Mouse (Mus musculus): Measurements from ENCODE around the gene Mnd1. TPM values are rescaled to one million over a fixed set of nuclear protein-coding genes. Genes with fewer than 3 reads are reported as not detected.
A peak's percentile ranks its signal among the peaks of the same experiment; 100 is the strongest.

The Mnd1 gene
- total RNA-seq, 2 experiments from 2014 or later: 2.9 to 3.1 TPM

DNA sequence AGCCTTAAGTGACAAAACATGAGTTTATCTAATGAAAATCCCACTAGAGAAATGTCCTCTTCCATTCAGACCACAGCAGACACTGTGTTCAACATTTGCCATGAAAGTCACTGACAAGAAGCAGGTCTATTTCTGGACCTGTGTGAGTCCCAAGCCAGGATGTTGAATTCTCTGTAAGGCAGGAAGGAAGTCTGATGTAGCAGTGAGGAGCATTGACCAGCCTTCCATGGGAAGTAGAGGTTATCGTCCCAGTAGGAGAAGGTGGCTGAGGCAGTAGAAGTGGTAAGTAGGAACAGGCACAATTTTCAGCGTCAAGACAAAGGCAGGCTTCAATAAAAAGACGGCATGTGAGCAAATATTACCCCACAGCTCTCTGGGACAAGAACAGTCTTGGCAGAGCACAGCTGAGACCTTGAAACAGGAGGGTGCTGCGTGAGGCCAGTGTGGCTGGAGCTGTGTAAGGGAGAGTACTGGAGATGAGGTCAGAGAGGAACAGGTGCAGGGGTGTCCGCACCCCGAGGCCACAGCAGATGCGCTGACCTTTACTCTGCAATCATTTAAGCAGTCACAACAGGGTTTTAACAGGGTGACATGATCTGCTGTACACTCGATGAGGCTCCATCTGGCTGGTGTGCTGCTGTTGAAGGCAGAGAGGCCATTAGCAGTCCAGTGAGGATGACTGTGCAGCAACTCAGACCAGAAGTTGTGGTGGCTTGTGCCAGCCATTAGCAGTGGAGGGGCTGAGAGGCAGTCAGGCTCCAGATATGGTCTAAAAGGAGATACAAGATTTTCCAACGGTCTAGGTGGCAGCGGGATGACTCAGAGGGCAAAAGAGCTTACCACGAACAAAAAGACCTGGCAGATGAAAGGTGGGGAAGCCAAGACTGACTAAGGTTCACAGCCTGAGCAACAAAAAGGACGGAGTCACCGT, 93.8 kb downstream of the Mnd1 start:
- no peak for DNase-seq
- intact Hi-C loops (cut with DNase I): no loop called here

DNA sequence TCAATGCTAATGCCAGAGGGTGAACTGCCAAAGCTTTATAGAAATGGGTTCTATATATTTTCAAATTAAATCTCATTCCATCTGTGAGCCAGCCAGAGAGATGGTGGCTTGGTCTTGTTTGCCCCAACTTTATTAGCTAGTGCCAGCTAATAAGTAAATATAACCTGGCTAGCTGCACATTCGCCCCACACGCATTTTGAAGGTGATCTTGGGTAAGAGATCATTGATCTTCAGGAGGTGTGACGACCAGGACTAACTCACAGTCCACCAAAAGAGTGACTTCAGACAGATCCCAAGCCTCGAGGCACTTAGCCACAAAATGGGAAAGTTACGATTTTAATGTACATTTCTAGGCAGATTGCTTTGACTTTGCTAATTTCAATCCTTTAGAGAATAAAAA, 94.6 kb downstream of the Mnd1 start:
- no peak for DNase-seq
- intact Hi-C loops (cut with DNase I): no loop called here

DNA sequence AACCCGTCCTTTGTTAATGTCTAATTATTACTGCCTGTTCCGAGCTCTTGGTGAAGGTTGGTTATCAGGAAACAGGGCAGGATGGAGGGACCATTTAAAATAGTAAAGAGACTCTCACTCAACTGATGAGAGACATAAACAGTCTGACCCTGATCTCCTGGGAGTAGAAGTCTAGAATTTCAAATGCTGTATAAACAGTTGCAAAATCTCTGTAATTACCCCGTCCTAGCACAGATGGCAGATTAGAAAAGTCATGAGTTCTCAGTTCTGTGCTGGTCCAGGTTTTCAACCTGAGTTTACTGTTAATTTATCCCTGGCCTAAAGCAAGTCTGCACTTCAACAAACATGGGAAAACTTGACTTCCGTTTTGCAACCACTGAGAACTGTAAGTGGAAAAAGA, 95.5 kb downstream of the Mnd1 start:
- no peak for DNase-seq

DNA sequence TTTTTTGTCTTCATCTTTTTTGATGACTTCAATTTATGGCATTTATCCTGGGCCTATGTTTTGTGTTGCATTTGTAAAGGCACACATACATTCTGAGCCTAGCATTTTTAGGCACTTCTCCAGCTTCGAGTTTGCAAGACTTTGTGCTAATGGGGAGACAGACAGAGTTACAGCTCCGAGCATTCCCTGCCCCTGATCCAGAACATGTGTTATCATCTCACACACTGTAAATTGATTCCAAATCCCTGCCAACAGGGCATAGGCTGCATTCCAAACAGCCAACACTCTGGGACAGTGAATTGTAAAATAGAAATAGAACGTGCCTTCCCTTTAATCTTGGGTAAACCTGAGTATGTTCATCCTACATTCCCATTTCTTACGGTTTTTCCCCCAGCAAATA, 95.9 kb downstream of the Mnd1 start:
- DNase-seq: no peak
- intact Hi-C loops (cut with DNase I): no loop called here

More for the DNA sequence above, 95.5 kb downstream of the Mnd1 start:
- intact Hi-C loops (cut with DNase I): no loop called here

DNA sequence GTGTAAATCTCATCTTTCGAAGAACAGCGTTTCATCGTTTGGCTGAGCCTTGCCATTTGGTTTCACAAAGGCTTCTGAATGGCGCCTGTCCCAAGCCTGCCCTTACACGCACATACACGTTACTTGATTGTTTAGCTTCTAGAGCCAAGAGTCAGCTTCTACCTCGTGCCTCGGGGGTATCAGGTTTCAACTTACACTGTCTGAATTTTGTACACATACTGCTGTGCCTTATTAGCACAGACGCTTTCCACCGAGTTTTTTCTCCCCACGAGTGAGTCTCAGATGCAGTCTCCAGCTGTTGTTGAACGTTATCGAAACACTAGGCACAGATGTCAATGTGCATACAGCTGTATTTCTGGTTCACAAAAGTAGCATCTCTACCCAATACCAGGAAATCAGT, 96.3 kb downstream of the Mnd1 start:
- DNase-seq: no peak
- intact Hi-C loops (cut with DNase I): no loop called here

DNA sequence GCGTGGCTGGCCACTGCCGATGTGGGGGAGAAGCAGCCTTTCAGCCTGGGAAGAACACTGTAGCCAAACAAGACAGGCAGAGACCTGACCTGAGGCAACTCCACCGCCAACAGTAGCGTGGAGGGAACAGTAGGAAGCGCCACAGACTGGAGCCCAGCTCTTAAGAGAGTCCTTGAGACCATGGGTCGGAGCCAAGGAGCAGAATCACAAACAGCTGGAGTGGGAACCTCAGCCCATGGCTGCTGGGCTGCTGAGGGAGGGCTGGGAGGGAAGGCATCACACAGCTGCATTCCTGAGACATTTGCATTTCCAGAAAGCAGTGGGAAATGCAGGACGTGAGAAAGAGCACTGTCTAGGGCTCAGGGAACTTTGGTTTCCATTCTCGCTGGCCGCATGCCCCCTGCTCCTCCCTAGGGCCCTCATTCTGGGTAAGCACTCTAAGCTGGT, 106.8 kb downstream of the Mnd1 start:
- peak; percentile 36 to 45 for DNase-seq
- intact Hi-C loops (cut with DNase I): no loop called here

DNA sequence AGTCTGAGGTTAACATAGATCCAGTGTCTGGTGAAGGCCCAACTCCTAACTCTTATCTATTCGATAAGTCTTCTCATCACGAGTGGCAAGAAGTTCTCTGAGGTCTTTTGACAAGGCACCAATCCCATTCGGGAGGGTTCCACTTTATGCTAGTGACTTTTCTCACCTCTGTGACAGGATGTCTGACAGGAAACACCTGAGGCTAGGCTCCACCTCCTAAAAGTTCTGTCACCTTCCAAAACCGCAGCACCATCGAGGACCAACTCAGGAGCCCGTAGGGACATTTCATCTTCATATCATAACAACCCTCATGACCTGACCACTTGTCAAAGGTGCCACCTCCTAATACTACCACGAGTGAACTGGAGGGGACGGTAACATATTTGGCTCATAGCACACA, 109.4 kb downstream of the Mnd1 start:
- intact Hi-C loops (cut with DNase I): no loop called here
- no peak for DNase-seq

DNA sequence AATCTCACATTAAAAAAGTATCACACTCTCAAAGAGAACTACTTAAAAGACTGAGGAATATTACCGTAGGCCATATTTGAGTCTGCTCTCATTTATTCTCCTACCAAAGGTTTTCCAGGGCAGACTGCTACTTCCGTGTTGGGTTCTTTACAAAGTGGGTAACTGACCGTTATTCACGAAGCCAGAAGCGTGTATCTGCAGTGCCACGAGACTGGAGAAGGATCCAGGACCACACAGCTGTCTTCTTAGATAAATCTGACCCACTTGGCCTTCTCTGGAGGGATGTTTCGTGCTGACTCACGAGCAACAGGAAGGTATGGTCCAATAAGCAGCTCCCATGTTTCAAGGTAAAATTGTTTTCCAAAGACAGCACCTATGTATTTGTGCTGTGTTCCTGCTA, 113.8 kb downstream of the Mnd1 start:
- intact Hi-C loops (cut with DNase I): loop anchor here (2.0 to 5.0 kb wide), 2 partner anchors 81 to 199 kb away; partner anchors contain the start of gene Tlr2
- DNase-seq: no peak

DNA sequence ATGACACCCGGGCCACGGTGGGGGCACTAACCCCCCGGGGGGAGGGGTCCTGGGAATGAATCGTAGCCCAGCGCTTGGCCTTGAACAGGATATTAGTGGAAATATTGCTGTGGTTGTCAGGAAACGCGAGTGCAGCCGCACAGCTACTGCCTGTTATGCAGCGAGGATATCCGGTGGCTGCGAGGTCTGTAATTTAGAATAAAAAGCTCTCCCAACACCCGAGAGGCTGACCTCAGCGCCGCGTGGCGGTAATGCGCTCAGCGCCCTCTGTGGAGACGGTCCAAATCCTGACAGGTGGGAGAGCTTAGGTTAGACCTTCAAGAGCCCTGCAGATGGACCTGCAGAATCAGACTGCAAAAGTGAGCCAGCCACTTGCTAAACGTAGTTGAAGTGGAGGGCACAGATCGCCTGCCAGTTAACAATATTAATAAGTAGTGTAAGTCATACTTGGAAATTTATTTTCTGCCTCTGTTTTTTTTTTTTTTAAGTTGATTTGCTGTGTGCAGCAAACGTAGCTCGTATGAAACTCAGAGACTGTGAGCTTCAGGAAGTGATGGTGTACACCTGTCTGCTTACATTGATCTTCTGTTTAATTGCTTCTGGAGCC, 115.0 kb downstream of the Mnd1 start:
- DNase-seq: peak in 1 of 2 experiments; percentile 57
- intact Hi-C loops (cut with DNase I): loop anchor here (2.0 to 5.0 kb wide), 2 partner anchors 82 to 198 kb away; partner anchors contain the start of gene Tlr2

DNA sequence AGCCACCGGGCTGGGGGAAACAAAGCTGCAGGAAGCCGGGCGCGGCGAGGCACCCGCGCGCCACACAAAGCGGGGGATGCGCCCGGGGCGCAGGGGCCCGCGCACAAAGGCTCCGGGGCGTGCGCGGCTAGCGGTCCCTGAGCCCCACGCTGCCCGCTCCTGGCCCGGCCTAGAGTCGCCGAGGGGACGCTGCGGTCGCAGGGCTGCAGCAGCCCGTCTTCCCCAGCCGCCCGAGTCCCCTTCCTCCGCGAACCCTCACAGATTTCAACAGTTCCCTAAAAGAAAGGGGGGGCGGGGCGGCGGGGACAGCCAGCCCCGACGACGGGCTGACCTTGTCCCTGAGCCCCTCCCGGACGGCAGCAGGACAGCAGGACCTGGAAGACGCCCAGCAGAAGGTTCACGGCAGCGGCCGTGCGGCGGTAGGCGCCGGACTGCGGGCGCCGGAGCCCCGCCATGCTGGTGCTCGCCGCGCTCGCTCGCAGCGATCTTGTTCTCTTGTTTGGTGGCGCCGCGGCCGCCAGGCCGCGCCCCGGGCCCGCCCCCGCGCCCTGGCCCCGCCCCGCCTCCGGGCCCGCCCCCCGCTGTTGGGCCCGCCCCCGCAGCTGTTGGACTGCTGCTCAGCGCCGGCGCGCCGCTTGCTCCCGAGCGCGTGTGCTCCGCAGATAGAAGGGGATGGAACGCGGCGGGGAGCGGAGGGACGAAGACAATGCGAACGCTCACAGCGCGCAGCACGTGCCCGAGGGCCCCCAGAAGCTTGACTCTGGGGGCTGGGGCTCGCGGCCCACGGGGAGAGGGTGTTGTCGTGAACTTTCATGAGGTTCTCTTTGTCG, 115.7 kb downstream of the Mnd1 start, which contains the start of gene Tmem131l:
TSS of gene Tmem131l (minus strand) at position 530 of the 830 bp plus-strand sequence.
- intact Hi-C loops (cut with DNase I): loop anchor here (2.0 to 5.0 kb wide), 6 partner anchors 27 to 198 kb away; partner anchors contain the start of genes Mnd1 and Tlr2
- peak; percentile 75 to 83 for DNase-seq

DNA sequence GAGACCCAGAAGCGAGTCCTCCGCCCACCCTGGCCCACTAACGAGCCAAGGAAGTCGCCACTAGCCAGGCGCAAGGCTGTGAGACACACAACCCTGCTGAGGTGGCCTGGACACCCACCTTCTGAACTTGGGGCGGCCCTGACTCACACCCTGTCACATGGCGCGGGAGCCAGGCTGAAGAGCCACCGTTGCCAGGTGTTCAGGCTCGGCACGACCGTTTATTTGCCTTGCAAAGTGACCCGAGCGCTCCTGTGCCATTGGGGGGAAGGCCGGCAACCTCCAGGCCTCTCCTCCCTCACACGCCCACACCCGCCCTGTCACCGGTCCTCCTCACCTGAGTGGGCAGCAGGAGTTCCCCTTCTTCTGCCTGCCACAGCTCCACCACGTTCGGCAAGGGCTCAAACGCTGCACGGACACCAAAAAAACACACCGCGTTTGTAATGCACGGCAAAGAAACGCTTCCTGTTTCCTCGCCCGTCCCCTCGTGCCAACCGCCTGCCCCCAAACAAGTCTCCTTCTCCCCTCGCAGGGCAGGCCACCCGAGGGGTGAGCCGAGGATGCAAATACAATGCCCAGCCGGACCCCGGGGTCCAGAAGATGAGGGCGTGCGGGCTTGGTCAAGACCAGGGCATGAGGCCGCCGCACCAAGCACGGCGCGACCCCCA, 116.5 kb downstream of the Mnd1 start:
- DNase-seq: peak; percentile 47 to 50
- intact Hi-C loops (cut with DNase I): loop anchor here (2.0 to 5.0 kb wide), 4 partner anchors 26 to 118 kb away; partner anchors contain the start of gene Mnd1

DNA sequence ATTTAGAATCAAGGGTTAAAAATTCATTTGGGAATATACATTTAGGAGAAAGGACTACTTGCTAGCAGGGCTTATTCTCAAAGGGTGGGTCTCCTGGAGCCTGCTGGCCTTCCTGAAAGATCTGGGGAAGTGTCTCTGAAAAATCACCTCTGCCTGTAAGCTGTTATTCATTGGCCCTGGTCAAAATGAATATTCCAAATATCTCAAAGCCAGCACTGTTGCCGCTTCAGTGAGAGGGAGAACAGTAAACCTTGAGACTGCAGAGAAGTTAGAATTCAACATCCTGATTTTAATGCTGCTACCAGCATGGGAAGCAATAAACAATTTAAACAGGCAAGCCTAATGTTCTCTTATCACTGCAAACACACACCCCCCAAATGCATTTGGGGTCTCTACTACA, 117.5 kb downstream of the Mnd1 start:
- no peak for DNase-seq
- intact Hi-C loops (cut with DNase I): loop anchor here (2.0 to 5.0 kb wide), 4 partner anchors 25 to 119 kb away; partner anchors contain the start of gene Mnd1

Other genes with a start within 250 kb of the Mnd1 start
- gene Tmem131l, start 115.6 kb downstream of the Mnd1 start, total RNA-seq (2021): 10 to 100 TPM; 25.5 to 26.1 TPM
- not detected for gene Gm6525, start 18.3 kb upstream of the Mnd1 start, total RNA-seq (2021)
- gene Trim2, start 151.1 kb upstream of the Mnd1 start, total RNA-seq (2021): 1 to 10 TPM; 5.1 to 5.8 TPM